Mouse (Mus musculus): ENCODE results near the gene Vav3.

Gene Vav3

GRCm38 (mm10) chr3:109340274-109341070, at the start of gene Vav3:
Gene Vav3 (plus strand): TSS chr3:109340653.
- DNase-seq (ENCODE audit: low read depth, low spot score): no peak

- no peak for DNase-seq (ENCODE audit: low read depth, low spot score)
Measured at GRCm38 (mm10) chr3:109298857-109299256, 41.6 kb upstream of the Vav3 start.

GRCm38 (mm10) chr3:109299303-109300074, 41.0 kb upstream of the Vav3 start:
- DNase-seq (ENCODE audit: low read depth, low spot score): no peak

- no peak for DNase-seq (ENCODE audit: low read depth, low spot score)
Measured at GRCm38 (mm10) chr3:109302059-109302458, 38.4 kb upstream of the Vav3 start.

- no peak for DNase-seq (ENCODE audit: low read depth, low spot score)
Measured at GRCm38 (mm10) chr3:109307406-109307805, 33.0 kb upstream of the Vav3 start.

- no peak for DNase-seq (ENCODE audit: low read depth, low spot score)
Measured at GRCm38 (mm10) chr3:109308468-109308867, 32.0 kb upstream of the Vav3 start.

- no peak for DNase-seq (ENCODE audit: low read depth, low spot score)
Measured at GRCm38 (mm10) chr3:109309317-109310265, 30.9 kb upstream of the Vav3 start.

GRCm38 (mm10) chr3:109311172-109311824, 29.2 kb upstream of the Vav3 start:
- DNase-seq (ENCODE audit: low read depth, low spot score): no peak

GRCm38 (mm10) chr3:109311875-109312274, 28.6 kb upstream of the Vav3 start:
- no peak for DNase-seq (ENCODE audit: low read depth, low spot score)

- no peak for DNase-seq (ENCODE audit: low read depth, low spot score)
Measured at GRCm38 (mm10) chr3:109313501-109313900, 27.0 kb upstream of the Vav3 start.

GRCm38 (mm10) chr3:109322225-109322624, 18.2 kb upstream of the Vav3 start:
- DNase-seq (ENCODE audit: low read depth, low spot score): no peak

GRCm38 (mm10) chr3:109323447-109324300, 16.8 kb upstream of the Vav3 start:
- DNase-seq (ENCODE audit: low read depth, low spot score): no peak

GRCm38 (mm10) chr3:109327128-109327527, 13.3 kb upstream of the Vav3 start:
- no peak for DNase-seq (ENCODE audit: low read depth, low spot score)

- no peak for DNase-seq (ENCODE audit: low read depth, low spot score)
Measured at GRCm38 (mm10) chr3:109332755-109333154, 7.7 kb upstream of the Vav3 start.

GRCm38 (mm10) chr3:109335470-109335869, 5.0 kb upstream of the Vav3 start:
- no peak for DNase-seq (ENCODE audit: low read depth, low spot score)

- DNase-seq (ENCODE audit: low read depth, low spot score): no peak
Measured at GRCm38 (mm10) chr3:109339290-109339689, 1.2 kb upstream of the Vav3 start.

GRCm38 (mm10) chr3:109339941-109340273, 546 bp upstream of the Vav3 start:
- no peak for DNase-seq (ENCODE audit: low read depth, low spot score)

GRCm38 (mm10) chr3:109341071-109341480, 623 bp downstream of the Vav3 start:
- no peak for DNase-seq (ENCODE audit: low read depth, low spot score)

GRCm38 (mm10) chr3:109341631-109342030, 1.2 kb downstream of the Vav3 start:
- no peak for DNase-seq (ENCODE audit: low read depth, low spot score)

- no peak for DNase-seq (ENCODE audit: low read depth, low spot score)
Measured at GRCm38 (mm10) chr3:109351956-109352684, 11.7 kb downstream of the Vav3 start.
